Mouse (Mus musculus) limb, embryonic 10.5 days (tissue): ENCODE results near the gene Samd7. TPM values are rescaled to one million over a fixed set of nuclear protein-coding genes. Genes with fewer than 3 reads are reported as not detected.

Source experiments
- DNase-seq: peaks from one replicate; pipeline ENCODE4 v3.0.0-alpha.2; 2017; ENCODE audit warnings: low spot score
- H3K27ac ChIP-seq: fragments of 300-500 bp; sonication (generic); 2 replicates; pipeline ENCODE4 v1.5.1; 2016; ENCODE audit warnings: mild to moderate bottlenecking
- H3K27me3 ChIP-seq: fragments of 300-500 bp; sonication (generic); 2 replicates; pipeline ENCODE4 v1.6.1; 2016; ENCODE audit warnings: low read depth, mild to moderate bottlenecking; ENCODE audit not compliant: poor library complexity, severe bottlenecking
- H3K36me3 ChIP-seq: fragments of 300-500 bp; sonication (generic); 2 replicates; pipeline ENCODE4 v1.6.1; 2016; ENCODE audit warnings: mild to moderate bottlenecking, moderate library complexity
- H3K4me1 ChIP-seq: fragments of 300-500 bp; sonication (generic); 2 replicates; pipeline ENCODE4 v1.6.1; 2016
- H3K4me3 ChIP-seq: fragments of 300-500 bp; sonication (generic); 2 replicates; pipeline ENCODE4 v1.5.1; 2016; ENCODE audit warnings: mild to moderate bottlenecking, moderate library complexity
- H3K9me3 ChIP-seq: fragments of 300-500 bp; sonication (generic); replicated peaks from 2 replicates; pipeline ENCODE4 v1.6.1; 2016; ENCODE audit warnings: mild to moderate bottlenecking
- WGBS: fragments of 180-500 bp; shearing (Covaris S2); methylation state at CpG from one replicate; pipeline ENCODE4 v1.1.7; 2016; 5-methylcytosine and 5-hydroxymethylcytosine counted together
- polyA plus RNA-seq: library from polyadenylated mRNA; unstranded; fragments of >200 nt; fragmentation: Nextera tagmentation; extraction: Ambion mirVana; gene quantifications from 2 replicates; pipeline ENCODE4 v1.2.1, GENCODE M21; 2016

The Samd7 gene
- polyA plus RNA-seq, 1 experiment from 2014 or later = not detected

- DNase-seq = no peak
- WGBS = 65% methylated on average over 10 of the region's 10 CpGs
- Histone ChIP-seq H3K4me3 (no peak overlapping the region), H3K9me3 (no peaks in the 10 kb centered on the region), H3K4me1 (no peaks in the 10 kb centered on the region), H3K36me3 (no peaks in the 10 kb centered on the region), H3K27me3 (no peaks in the 10 kb centered on the region), H3K27ac (no peak overlapping the region)
These were observed 23.8 kb downstream of the Samd7 start for GRCm38 (mm10) chr3:30769755-30770515.

GRCm38 (mm10) chr3:30771560-30771959, 25.5 kb downstream of the Samd7 start:
- Histone ChIP-seq H3K27me3 (no peaks in the 10 kb centered on the region), H3K9me3 (no peaks in the 10 kb centered on the region), H3K4me3 (no peak overlapping the region), H3K36me3 (no peaks in the 10 kb centered on the region), H3K27ac (no peak overlapping the region), H3K4me1 (no peaks in the 10 kb centered on the region)
- WGBS = 96% methylated on average over 1 of the region's 1 CpGs
- DNase-seq = no peak

GRCm38 (mm10) chr3:30772631-30773030, 26.5 kb downstream of the Samd7 start:
- no peaks in the 10 kb centered on the region for H3K4me1 ChIP-seq
- no peak for DNase-seq
- H3K4me3 ChIP-seq = no peak overlapping the region
- no peaks in the 10 kb centered on the region for H3K27me3 ChIP-seq
- H3K27ac ChIP-seq = no peak overlapping the region
- no peaks in the 10 kb centered on the region for H3K9me3 ChIP-seq
- 77% methylated on average over 4 of the region's 4 CpGs for WGBS
- H3K36me3 ChIP-seq = no peaks in the 10 kb centered on the region

GRCm38 (mm10) chr3:30774677-30775076, 28.6 kb downstream of the Samd7 start:
- Histone ChIP-seq H3K36me3 (no peaks in the 10 kb centered on the region), H3K27me3 (no peaks in the 10 kb centered on the region), H3K4me3 (no peak overlapping the region), H3K27ac (no peak overlapping the region), H3K9me3 (no peaks in the 10 kb centered on the region), H3K4me1 (no peaks in the 10 kb centered on the region)
- DNase-seq = no peak
- 90% methylated on average over 5 of the region's 5 CpGs for WGBS

DNA sequence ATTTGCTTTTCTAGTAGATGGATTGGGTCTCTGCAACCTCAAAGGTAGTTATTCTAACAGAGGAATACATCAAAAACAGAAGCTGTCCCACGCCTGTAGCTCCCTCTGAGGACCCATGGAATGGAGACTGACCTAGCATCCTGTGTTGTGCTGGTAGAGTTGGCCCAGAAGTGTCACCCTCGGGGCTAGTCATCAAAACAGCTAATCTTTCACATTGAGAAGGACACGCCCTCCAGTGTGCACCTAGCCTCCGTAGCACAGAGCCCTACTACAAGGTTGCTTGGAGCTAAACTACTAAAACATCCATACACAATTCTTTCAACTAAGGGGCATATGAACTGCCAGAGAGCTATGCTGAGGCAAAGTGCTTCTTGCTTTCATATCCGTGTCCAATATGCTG, 31.9 kb downstream of the Samd7 start:
- WGBS = 73% methylated on average over 5 of the region's 5 CpGs
- no peaks in the 10 kb centered on the region for H3K9me3 ChIP-seq
- H3K4me1 ChIP-seq = no peaks in the 10 kb centered on the region
- no peaks in the 10 kb centered on the region for H3K27me3 ChIP-seq
- H3K4me3 ChIP-seq = no peak overlapping the region
- DNase-seq = no peak
- no peaks in the 10 kb centered on the region for H3K36me3 ChIP-seq
- H3K27ac ChIP-seq = no peak overlapping the region

- no peak overlapping the region for H3K4me3 ChIP-seq
- H3K27ac ChIP-seq = no peak overlapping the region
- DNase-seq = no peak
- H3K4me1 ChIP-seq = no peaks in the 10 kb centered on the region
- no peaks in the 10 kb centered on the region for H3K9me3 ChIP-seq
- 44% methylated on average over 5 of the region's 5 CpGs for WGBS
- no peaks in the 10 kb centered on the region for H3K27me3 ChIP-seq
- no peaks in the 10 kb centered on the region for H3K36me3 ChIP-seq
These were observed 42.4 kb downstream of the Samd7 start for GRCm38 (mm10) chr3:30788531-30788930.

DNA sequence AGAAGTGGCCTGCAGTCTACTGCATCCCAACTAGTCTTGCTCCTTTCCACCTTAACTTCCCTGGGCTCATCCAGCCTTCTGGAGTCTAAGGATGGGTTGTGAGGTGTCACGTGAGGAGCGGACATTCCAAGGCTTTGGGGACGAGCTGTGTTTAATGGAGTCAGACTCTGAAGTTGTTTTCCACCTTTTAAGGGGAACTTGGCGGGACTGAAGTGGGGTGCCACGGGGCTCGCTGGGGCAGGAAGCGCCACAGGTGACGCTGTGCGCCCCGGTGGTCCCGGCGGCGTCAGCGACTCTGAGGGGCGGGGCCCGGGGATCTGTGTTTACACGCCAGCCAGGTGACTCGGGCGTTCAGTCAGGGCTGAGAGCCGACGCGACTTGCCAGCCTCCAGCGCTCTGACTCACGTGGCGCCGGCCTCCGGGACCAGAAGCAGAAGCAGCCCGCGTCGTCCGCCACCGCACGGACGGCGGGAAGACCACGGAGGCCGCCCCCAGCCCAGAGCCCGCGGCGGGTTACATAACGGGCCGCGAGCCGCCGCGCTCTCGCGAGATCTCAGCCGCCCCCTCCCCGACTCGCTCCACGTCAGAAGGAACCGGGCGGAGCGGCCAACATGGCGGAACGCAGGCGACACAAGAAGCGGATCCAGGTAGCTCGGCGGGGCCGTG, 46.8 kb downstream of the Samd7 start, which contains the start of gene Sec62:
Sec62 (plus strand) TSS at position 139 of the 666 bp plus-strand sequence.
- Histone ChIP-seq H3K9me3 (no peaks in the 10 kb centered on the region), H3K4me3 (peak within 1 kb of the TSS; percentile 97), H3K27ac (peak within 1 kb of the TSS; percentile 97), H3K27me3 (no peaks in the 10 kb centered on the region), H3K4me1 (peaks cover 9% of the 10 kb centered on the region), H3K36me3 (no peaks in the 10 kb centered on the region; the same call in 1 of the 2 replicates)
- under 1% methylated on average over 61 of the region's 62 CpGs for WGBS
- DNase-seq = peak; percentile 95

GRCm38 (mm10) chr3:30793403-30794221, 47.5 kb downstream of the Samd7 start:
- H3K4me3 ChIP-seq = peak overlapping the region; percentile 97
- peaks cover 9% of the 10 kb centered on the region for H3K4me1 ChIP-seq
- H3K27ac ChIP-seq = peak overlapping the region; percentile 97
- no peaks in the 10 kb centered on the region; the same call in 1 of the 2 replicates for H3K36me3 ChIP-seq
- WGBS = under 1% methylated on average over 74 of the region's 75 CpGs
- no peaks in the 10 kb centered on the region for H3K27me3 ChIP-seq
- H3K9me3 ChIP-seq = no peaks in the 10 kb centered on the region
- DNase-seq = peak; percentile 69

- Histone ChIP-seq H3K27ac (no peak overlapping the region), H3K4me1 (no peaks in the 10 kb centered on the region), H3K27me3 (no peaks in the 10 kb centered on the region), H3K9me3 (no peaks in the 10 kb centered on the region), H3K4me3 (no peak overlapping the region), H3K36me3 (peaks cover 77% of the 10 kb centered on the region)
- WGBS = 100% methylated on average over 3 of the region's 3 CpGs
- DNase-seq = no peak
These were observed 56.1 kb downstream of the Samd7 start for GRCm38 (mm10) chr3:30802171-30802570.

DNA sequence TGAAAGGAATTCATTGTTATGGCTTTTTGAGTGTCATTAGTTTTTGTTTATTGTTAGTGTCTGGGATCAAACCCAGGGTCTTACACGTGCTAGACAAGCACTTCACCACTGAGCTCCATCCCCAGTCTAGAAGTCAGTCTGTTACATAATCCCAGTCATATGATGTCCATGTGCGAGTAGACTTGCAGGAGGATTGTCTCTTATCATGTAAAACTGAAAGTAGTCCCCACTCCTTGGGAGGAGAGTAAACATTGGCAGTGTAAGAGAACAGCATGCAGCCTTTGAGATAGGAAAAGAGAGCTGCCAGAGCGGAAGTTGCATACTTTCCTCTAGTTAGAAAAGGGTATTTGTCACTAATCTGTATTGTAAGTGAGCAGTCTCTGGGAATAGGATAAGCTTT, 66.8 kb downstream of the Samd7 start:
- Histone ChIP-seq H3K4me3 (no peak overlapping the region), H3K27ac (no peak overlapping the region), H3K27me3 (no peaks in the 10 kb centered on the region), H3K36me3 (peaks cover 92% of the 10 kb centered on the region), H3K9me3 (no peaks in the 10 kb centered on the region), H3K4me1 (no peaks in the 10 kb centered on the region)
- DNase-seq = no peak
- 87% methylated on average over 3 of the region's 3 CpGs for WGBS
